Mouse (Mus musculus): ENCODE data around the gene Bicdl2.

DNA sequence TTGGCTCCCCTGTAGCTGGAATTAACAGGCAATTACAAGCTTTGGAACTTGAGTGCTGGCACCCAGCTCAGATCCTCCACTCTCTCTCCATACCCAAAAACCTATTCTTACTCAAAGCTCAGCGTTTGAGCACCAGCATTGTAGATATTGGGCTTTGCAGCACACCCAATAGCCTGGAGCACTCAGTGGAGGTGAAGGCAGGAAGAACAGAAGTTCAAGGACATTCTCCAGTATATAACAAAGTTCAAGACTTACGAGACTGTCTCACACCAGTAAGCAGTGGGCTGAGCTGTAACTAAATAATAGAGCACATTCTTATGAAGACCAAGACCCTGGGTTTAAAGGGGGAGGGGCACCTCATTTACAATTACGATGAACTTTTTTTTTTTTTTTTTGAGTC lies 12.5 kb downstream of the Bicdl2 start:
- TF ChIP-seq CTCF (IDR thresholded peaks at IDR 0.05; ENCODE audit: extremely low read depth, insufficient read depth, low read length) (no peak), POLR2A (IDR thresholded peaks at IDR 0.05; ENCODE audit: extremely low read depth, insufficient read depth, low read length) (no peak)
